Mouse (Mus musculus) embryonic facial prominence, embryonic 10.5 days (tissue): Measurements from ENCODE around the gene Col1a1. TPM values are rescaled to one million over a fixed set of nuclear protein-coding genes. Genes with fewer than 3 reads are reported as not detected.

Source experiments
- DNase-seq: peaks from one replicate; pipeline ENCODE4 v3.0.0-alpha.2; 2017; ENCODE audit warnings: low spot score
- H3K27ac ChIP-seq: fragments of 300-500 bp; sonication (generic); replicated peaks from 2 replicates; pipeline ENCODE4 v1.5.1; 2016; ENCODE audit warnings: mild to moderate bottlenecking
- H3K27me3 ChIP-seq: fragments of 300-500 bp; sonication (generic); replicated peaks from 2 replicates; pipeline ENCODE4 v1.6.1; 2016; ENCODE audit warnings: low read depth, mild to moderate bottlenecking; ENCODE audit not compliant: poor library complexity, severe bottlenecking
- H3K36me3 ChIP-seq: fragments of 300-500 bp; sonication (generic); replicated peaks from 2 replicates; pipeline ENCODE4 v1.6.1; 2016; ENCODE audit warnings: mild to moderate bottlenecking, moderate library complexity
- H3K4me1 ChIP-seq: fragments of 300-500 bp; sonication (generic); 2 replicates; pipeline ENCODE4 v1.6.1; 2016
- H3K4me3 ChIP-seq: fragments of 300-500 bp; sonication (generic); 2 replicates; pipeline ENCODE4 v1.5.1; 2016; ENCODE audit warnings: mild to moderate bottlenecking, moderate library complexity
- H3K9me3 ChIP-seq: fragments of 300-500 bp; sonication (generic); 2 replicates; pipeline ENCODE4 v1.6.1; 2016; ENCODE audit warnings: mild to moderate bottlenecking
- WGBS: fragments of 180-500 bp; shearing (Covaris S2); methylation state at CpG from one replicate; pipeline ENCODE4 v1.1.7; 2016; 5-methylcytosine and 5-hydroxymethylcytosine counted together
- polyA plus RNA-seq: library from polyadenylated mRNA; unstranded; fragments of >200 nt; fragmentation: Nextera tagmentation; extraction: Ambion mirVana; gene quantifications from 2 replicates; pipeline ENCODE4 v1.2.1, GENCODE M21; 2016

Gene Col1a1
- polyA plus RNA-seq, result 61.5 and 88.8 TPM in 2 replicates

DNA sequence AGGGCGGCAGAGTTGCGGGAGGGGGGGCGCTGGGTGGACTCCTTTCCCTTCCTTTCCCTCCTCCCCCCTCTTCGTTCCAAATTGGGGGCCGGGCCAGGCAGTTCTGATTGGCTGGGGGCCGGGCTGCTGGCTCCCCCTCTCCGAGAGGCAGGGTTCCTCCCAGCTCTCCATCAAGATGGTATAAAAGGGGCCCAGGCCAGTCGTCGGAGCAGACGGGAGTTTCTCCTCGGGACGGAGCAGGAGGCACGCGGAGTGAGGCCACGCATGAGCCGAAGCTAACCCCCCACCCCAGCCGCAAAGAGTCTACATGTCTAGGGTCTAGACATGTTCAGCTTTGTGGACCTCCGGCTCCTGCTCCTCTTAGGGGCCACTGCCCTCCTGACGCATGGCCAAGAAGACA is at the start of gene Col1a1:
Gene Col1a1, plus strand, starts transcription at position 180 of the 400 bp plus-strand sequence.
- 10% methylated on average over 19 of the region's 19 CpGs for WGBS
- H3K4me1 ChIP-seq, result peaks cover 57% of the 10 kb centered on the region
- peaks cover 96% of the 10 kb centered on the region for H3K27me3 ChIP-seq
- H3K27ac ChIP-seq, result peak within 1 kb of the TSS; percentile 75
- peak within 1 kb of the TSS; percentile 60 for H3K4me3 ChIP-seq
- H3K9me3 ChIP-seq, result no peaks in the 10 kb centered on the region
- H3K36me3 ChIP-seq, result peaks cover 16% of the 10 kb centered on the region; the same call in 1 of the 2 replicates
- peak; percentile 48 for DNase-seq

DNA sequence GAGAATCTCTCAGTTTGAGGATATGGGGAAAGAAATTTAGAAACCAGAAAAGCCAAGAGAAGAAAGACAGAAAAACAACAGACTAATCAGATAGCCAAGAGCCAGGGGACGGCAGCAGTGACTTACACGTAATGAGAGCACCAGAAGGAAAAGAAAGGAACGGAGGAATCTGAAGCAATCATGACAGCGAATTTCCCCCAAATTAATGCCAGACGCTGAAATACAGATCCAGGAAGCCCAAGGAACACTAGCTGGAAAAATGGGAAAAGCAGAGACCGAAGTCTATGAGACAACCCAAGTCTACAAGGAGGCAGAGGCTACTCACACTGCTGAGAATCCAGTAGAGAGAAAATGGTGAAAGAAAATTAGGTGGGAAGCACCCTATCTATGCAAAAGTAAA is 44.9 kb upstream of the Col1a1 start:
- Histone ChIP-seq H3K27me3 (no peaks in the 10 kb centered on the region), H3K4me3 (no peak overlapping the region), H3K36me3 (no peaks in the 10 kb centered on the region), H3K4me1 (peaks cover 10% of the 10 kb centered on the region; the same call in 1 of the 2 replicates), H3K9me3 (no peaks in the 10 kb centered on the region; the same call in 1 of the 2 replicates), H3K27ac (peak overlapping the region; percentile 68)
- 39% methylated on average over 6 of the region's 6 CpGs for WGBS
- DNase-seq, result peak; percentile 31

DNA sequence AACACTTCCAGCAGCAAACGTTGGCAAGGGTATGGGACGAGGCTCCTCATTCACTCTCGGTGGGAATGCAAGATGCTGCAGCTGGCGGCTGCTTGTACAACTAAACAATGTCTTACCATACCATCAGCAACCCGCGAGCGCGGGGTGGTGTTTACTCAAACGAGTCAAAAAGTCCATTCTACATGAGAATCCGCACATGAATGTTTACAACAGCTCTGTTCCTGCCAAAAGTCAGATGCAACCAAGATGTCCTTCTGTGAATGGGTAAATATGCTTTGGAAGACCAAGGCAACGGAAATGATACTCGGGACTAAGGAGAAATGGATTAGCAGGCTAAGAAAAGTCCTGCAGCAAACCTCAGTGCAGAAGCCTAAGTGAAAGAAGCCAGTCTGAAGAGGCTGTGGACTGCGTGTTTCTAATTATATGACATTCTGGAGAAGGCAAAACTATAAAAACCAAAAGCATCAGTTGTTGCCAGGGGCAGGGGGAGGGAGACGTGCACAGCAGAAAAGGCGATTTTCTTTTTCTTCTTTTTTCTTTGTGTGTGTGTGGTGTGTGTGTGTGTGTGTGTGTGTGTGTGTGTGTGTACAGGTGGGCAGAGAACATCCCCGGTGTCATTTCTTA is 39.2 kb upstream of the Col1a1 start:
- H3K9me3 ChIP-seq, result no peaks in the 10 kb centered on the region; the same call in 1 of the 2 replicates
- no peaks in the 10 kb centered on the region for H3K27me3 ChIP-seq
- no peaks in the 10 kb centered on the region for H3K36me3 ChIP-seq
- H3K4me3 ChIP-seq, result no peak overlapping the region
- H3K27ac ChIP-seq, result peak overlapping the region; percentile 55; the same call in 1 of the 2 replicates
- WGBS, result 81% methylated on average over 16 of the region's 16 CpGs
- DNase-seq, result no peak
- peaks cover 10% of the 10 kb centered on the region; the same call in 1 of the 2 replicates for H3K4me1 ChIP-seq

DNA sequence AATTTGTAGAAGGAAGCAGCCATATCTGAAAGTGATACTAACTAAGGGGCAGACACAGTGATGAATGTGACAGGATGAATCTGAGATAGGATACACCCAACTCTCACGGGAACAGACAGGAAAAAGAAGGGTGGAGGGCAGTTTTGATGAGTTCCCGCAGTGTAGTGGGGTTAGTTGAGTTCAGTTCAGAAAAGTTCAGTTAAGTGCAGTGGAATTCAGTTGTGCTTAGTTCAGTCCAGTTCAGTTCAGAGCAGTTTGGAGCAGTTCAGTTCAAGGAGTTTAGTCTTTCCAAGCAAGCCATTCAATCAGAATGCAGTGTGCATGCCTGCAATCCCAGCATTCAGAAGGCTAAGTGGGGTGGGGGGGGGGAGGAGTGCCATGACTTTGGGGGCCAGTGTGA is 34.8 kb upstream of the Col1a1 start:
- H3K27me3 ChIP-seq, result no peaks in the 10 kb centered on the region
- 77% methylated on average over 2 of the region's 2 CpGs for WGBS

DNA sequence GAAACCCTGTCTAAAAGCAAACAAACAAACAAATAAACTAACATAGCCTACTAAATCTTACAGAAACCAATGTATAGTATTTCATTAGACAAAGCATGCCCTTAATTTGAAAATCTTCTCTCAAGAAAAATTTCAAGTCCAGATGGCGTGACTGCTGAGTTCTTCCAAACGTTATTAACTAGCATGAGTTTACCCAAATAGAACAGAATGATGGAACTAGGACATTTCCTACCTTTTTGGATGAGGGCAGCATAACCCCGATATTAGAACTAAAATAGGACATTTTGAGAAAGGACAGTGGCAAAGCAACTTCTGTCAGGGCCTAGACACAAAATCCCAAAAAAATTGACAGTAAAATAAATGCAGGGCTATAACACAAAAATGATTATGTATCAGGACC is 31.7 kb upstream of the Col1a1 start:
- H3K27ac ChIP-seq, result no peak overlapping the region
- H3K4me1 ChIP-seq, result no peaks in the 10 kb centered on the region
- 89% methylated on average over 3 of the region's 3 CpGs for WGBS
- H3K36me3 ChIP-seq, result no peaks in the 10 kb centered on the region
- no peaks in the 10 kb centered on the region for H3K9me3 ChIP-seq
- no peak overlapping the region for H3K4me3 ChIP-seq
- DNase-seq, result no peak
- H3K27me3 ChIP-seq, result no peaks in the 10 kb centered on the region

More for the DNA sequence above, 34.8 kb upstream of the Col1a1 start:
- peaks cover 10% of the 10 kb centered on the region; the same call in 1 of the 2 replicates for H3K4me1 ChIP-seq
- no peak overlapping the region for H3K4me3 ChIP-seq
- no peak overlapping the region for H3K27ac ChIP-seq
- DNase-seq, result no peak
- no peaks in the 10 kb centered on the region for H3K36me3 ChIP-seq
- no peaks in the 10 kb centered on the region for H3K9me3 ChIP-seq

DNA sequence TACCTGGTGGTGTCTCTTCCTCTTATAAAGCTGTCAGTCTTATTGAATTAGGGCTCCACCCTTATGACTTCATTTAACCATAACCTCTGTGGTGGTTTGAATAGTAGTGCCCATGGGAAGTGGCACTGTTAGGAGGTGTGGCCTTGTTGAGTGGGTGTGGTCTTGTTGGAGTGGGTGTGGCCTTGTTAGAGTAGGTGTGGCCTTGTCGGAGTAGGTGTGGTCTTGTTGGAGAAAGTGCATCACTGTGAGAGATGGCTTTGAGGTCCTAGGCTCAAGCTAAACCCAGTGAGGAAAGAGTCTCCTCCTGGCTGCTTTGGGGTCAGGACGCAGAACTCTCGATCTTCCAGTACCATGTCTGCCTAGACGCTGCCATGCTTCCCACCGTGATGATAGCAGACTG is 25.1 kb upstream of the Col1a1 start:
- H3K4me1 ChIP-seq, result peaks cover 15% of the 10 kb centered on the region
- no peak overlapping the region for H3K4me3 ChIP-seq
- 87% methylated on average over 5 of the region's 5 CpGs for WGBS
- no peak overlapping the region for H3K27ac ChIP-seq
- no peaks in the 10 kb centered on the region for H3K9me3 ChIP-seq
- H3K36me3 ChIP-seq, result no peaks in the 10 kb centered on the region
- H3K27me3 ChIP-seq, result peaks cover 5% of the 10 kb centered on the region; the same call in 1 of the 2 replicates
- no peak for DNase-seq

DNA sequence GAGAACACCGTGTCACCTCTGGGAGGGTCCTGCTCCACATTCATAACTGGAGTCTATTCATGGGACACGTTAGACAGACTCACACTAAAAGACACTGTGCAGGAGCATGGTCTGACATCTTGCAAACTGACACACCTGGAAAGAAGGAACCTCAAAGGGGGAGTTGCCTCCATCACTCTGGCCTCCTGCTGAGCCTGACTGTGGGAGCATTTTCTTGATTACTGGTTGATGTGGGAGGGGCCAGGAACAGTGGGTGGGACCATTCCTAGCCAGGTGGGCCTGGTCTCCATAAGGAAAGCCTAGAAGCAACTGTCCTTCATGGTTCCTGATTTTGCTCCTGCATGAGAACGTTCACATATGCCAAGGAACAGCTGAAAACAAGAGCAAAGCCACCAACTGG is 23.5 kb upstream of the Col1a1 start:
- H3K9me3 ChIP-seq, result no peaks in the 10 kb centered on the region
- H3K4me3 ChIP-seq, result no peak overlapping the region
- WGBS, result 80% methylated on average over 3 of the region's 3 CpGs
- H3K36me3 ChIP-seq, result no peaks in the 10 kb centered on the region
- no peak overlapping the region for H3K27ac ChIP-seq
- H3K4me1 ChIP-seq, result peaks cover 25% of the 10 kb centered on the region
- H3K27me3 ChIP-seq, result peaks cover 7% of the 10 kb centered on the region; the same call in 1 of the 2 replicates
- DNase-seq, result no peak

DNA sequence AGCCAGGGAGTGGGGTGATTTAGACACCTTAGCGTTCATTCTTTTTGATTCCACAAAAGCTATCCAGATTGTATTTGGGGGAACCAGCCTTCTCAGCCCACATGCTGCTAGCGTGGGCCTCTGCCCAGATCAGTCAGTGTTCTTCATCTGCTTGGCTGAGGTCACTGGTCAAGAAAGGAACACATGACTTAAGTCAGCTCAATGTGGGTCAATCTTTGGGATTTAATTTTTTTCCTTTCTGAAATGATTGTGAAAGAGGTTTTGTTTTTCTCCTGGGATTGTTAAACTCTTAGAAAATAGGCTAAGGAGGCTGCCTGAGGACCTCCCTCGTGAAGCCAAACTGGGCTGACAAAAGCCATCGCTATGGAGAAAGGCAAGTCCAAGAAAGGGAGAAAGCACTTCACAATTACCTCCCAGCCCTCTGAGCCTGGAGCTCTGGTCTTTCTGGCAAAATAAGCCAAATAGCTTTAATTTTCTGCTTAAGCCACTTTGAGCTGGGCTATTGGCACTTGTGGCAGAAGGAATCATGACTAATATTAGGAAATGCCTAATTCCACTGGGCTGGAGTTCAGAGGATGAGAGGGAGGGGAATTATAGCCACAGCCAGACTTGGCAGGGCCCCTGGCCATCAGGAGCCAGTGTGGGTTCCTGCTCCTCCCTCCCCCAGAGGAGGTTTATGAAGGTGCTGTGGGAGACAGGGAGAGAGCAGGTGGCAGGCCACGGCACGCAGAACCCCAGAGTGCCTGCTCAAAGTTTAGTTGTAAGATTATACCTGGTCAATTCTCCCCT is 22.5 kb upstream of the Col1a1 start:
- Histone ChIP-seq H3K36me3 (no peaks in the 10 kb centered on the region), H3K9me3 (no peaks in the 10 kb centered on the region), H3K27ac (no peak overlapping the region), H3K4me1 (peaks cover 25% of the 10 kb centered on the region), H3K27me3 (peaks cover 7% of the 10 kb centered on the region; the same call in 1 of the 2 replicates), H3K4me3 (no peak overlapping the region)
- no peak for DNase-seq
- WGBS, result 75% methylated on average over 6 of the region's 6 CpGs

DNA sequence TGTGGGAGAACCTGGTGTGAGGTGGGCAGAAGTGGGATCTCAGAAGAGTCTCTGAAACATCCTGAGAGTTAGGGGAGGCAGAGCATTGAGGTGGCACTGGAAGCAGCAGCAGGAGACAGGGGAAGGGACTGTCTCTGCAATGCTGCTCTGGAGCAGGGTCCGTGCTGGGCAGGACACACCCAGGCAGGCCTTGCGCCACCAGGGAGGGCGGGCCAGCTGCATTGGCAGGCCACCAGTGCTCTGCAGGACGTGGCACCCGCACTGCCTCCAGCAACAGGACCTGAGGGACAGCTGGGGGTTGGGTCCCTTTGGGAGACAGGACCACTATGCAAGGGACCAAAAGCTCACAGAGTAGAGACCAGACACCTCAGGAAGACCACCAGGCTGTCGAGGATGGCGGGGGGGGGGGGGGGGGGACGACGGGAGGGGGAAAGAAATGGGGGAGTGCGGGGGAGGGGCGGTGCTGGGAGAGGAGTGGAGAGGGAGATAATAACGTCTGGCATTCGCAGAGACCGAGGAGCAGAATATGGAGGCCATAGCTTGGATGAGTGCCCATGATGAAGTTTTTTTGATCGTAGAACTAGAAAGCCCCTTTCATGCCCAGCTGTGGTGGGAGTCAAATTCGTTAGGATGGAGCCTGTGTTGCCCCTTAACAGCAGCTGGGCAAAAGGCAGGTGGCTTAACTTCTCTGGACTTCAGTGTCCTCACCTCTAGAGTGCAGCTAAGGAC is 20.2 kb upstream of the Col1a1 start:
- no peak for DNase-seq
- Histone ChIP-seq H3K9me3 (no peaks in the 10 kb centered on the region), H3K36me3 (no peaks in the 10 kb centered on the region), H3K4me3 (no peak overlapping the region), H3K27ac (peak overlapping the region; percentile 62; the same call in 1 of the 2 replicates), H3K4me1 (peaks cover 31% of the 10 kb centered on the region), H3K27me3 (peaks cover 7% of the 10 kb centered on the region; the same call in 1 of the 2 replicates)
- 41% methylated on average over 13 of the region's 16 CpGs for WGBS

DNA sequence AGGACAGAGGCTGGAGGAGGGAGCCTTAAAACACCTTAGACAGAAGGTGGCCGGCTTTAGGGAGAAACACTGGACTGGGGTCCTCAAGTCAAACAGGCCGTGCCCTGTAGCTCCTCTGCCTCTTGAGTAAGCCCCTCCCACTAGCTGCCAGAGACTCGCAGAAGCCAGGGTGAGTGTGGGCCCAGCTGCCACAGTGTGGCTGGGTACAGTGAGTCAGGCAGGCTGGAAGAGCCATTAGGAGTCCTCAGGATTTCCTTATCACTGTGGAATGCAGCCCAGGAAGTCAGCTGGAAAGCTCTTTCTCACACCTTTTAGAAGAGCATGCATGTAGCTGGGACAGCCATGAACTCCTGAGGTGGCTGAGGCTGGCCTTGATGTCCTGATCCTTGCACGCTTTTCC is 19.5 kb upstream of the Col1a1 start:
- no peak for DNase-seq
- Histone ChIP-seq H3K4me1 (peaks cover 35% of the 10 kb centered on the region), H3K27me3 (peaks cover 7% of the 10 kb centered on the region; the same call in 1 of the 2 replicates), H3K4me3 (no peak overlapping the region), H3K9me3 (no peaks in the 10 kb centered on the region), H3K36me3 (no peaks in the 10 kb centered on the region), H3K27ac (peak overlapping the region; percentile 40; the same call in 1 of the 2 replicates)
- 24% methylated on average over 4 of the region's 4 CpGs for WGBS

DNA sequence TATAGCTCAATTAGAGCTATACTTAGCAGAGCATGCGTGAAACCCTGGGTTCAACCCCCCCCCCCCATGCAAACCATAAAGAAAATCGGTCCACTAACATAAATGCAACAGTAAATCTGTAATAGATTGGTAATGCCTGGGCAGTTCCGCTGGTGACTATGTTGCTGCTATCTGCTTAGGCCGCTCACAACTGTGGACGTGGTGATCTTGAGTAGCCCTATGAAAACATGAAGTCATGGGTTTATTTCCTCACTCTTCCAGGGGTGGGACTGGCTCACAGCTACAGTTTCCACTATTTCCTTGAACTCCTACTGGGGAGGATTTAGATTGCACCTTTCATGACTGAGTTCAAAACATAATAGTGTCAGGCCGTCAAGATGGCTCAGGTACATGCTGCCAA is 18.3 kb upstream of the Col1a1 start:
- no peak for DNase-seq
- Histone ChIP-seq H3K27me3 (peaks cover 7% of the 10 kb centered on the region; the same call in 1 of the 2 replicates), H3K9me3 (no peaks in the 10 kb centered on the region), H3K4me3 (no peak overlapping the region), H3K36me3 (no peaks in the 10 kb centered on the region), H3K27ac (no peak overlapping the region), H3K4me1 (peaks cover 35% of the 10 kb centered on the region)
- 80% methylated on average over 6 of the region's 6 CpGs for WGBS

DNA sequence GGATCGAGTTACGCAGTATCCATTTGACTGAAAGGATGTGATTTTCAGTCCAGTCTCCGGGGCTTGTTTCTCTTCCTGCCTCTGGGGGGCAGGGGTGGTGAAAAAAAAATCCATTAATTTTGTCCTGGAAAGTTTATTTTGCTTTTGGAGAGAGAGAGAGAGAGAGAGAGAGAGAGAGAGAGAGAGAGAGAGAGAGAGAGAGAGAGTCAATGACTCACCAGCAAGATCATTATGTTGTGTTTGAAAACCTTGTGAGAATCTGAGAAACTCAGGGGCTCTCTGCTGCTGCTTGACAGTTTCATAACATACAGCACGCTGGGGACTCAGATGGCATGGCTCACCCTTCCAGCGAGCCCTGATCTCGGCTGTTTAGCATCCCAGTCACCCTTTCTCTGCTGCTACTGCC is 15.0 kb upstream of the Col1a1 start:
- Histone ChIP-seq H3K27ac (0 out of 2 replicates have a peak overlapping the region, but pooled peaks have one; percentile 15), H3K36me3 (no peaks in the 10 kb centered on the region), H3K9me3 (no peaks in the 10 kb centered on the region), H3K27me3 (peaks cover 2% of the 10 kb centered on the region; the same call in 1 of the 2 replicates), H3K4me3 (no peak overlapping the region), H3K4me1 (peaks cover 20% of the 10 kb centered on the region)
- DNase-seq, result no peak
- WGBS, result 54% methylated on average over 6 of the region's 6 CpGs
